Mouse (Mus musculus) thymus, adult 2 months (tissue): Measurements from ENCODE around the gene Sgpl1. TPM values are rescaled to one million over a fixed set of nuclear protein-coding genes. Genes with fewer than 3 reads are reported as not detected.

Experiments used
- DNase-seq: peaks from one replicate; pipeline ENCODE4 v3.0.0; 2021
- H3K27ac ChIP-seq: fragments of 200-500 bp; 2 replicates; pipeline ENCODE4 v1.5.1; 2012; ENCODE audit warnings: low read length, control low read depth; ENCODE audit not compliant: control insufficient read depth, insufficient read depth
- H3K27me3 ChIP-seq: fragments of 200-500 bp; 2 replicates; pipeline ENCODE4 v1.6.1; 2012; ENCODE audit warnings: mild to moderate bottlenecking, low read length, moderate library complexity, mixed read lengths; ENCODE audit not compliant: control insufficient read depth, insufficient read depth
- H3K36me3 ChIP-seq: fragments of 200-500 bp; 2 replicates; pipeline ENCODE4 v1.6.1; 2012; ENCODE audit warnings: mild to moderate bottlenecking, low read length, moderate library complexity; ENCODE audit not compliant: control insufficient read depth, insufficient read depth
- H3K4me1 ChIP-seq: fragments of 200-500 bp; replicated peaks from 2 replicates; pipeline ENCODE4 v1.6.1; 2012; ENCODE audit warnings: low read length; ENCODE audit not compliant: control insufficient read depth, insufficient read depth
- H3K4me3 ChIP-seq: fragments of 200-500 bp; 2 replicates; pipeline ENCODE4 v1.5.1; 2012; ENCODE audit warnings: mild to moderate bottlenecking, low read length, control low read depth, moderate library complexity; ENCODE audit not compliant: control insufficient read depth, insufficient read depth
- CTCF ChIP-seq: fragments of 200-500 bp; IDR thresholded peaks from 2 replicates; pipeline ENCODE4 v1.5.1; 2012; ENCODE audit warnings: mild to moderate bottlenecking, control low read depth, low read length, moderate library complexity, borderline replicate concordance; ENCODE audit not compliant: control insufficient read depth, poor library complexity, insufficient read depth; ENCODE audit errors: extremely low read depth
- POLR2A ChIP-seq: fragments of 200-500 bp; IDR thresholded peaks from 2 replicates; pipeline ENCODE4 v1.6.1; 2012; ENCODE audit warnings: mild to moderate bottlenecking, low read length, control low read depth, moderate library complexity; ENCODE audit not compliant: control insufficient read depth, poor library complexity, insufficient read depth; ENCODE audit errors: extremely low read depth
- WGBS: fragments of 180-500 bp; shearing (Covaris S2); methylation state at CpG from one replicate; pipeline ENCODE4 v1.1.7; 2018; 5-methylcytosine and 5-hydroxymethylcytosine counted together
- polyA plus RNA-seq: library from polyadenylated mRNA; depleted of rRNA; stranded (reverse); fragments of >200 nt; gene quantifications from 2 replicates; pipeline ENCODE4 v1.2.3, GENCODE M21; 2012

Gene Sgpl1
- polyA plus RNA-seq, 1 experiment, result 105 TPM

- WGBS, result 93% methylated on average over 2 of the region's 2 CpGs
Observed at GRCm38 (mm10) chr10:61085364-61085763, 62.1 kb downstream of the Sgpl1 start.

DNA sequence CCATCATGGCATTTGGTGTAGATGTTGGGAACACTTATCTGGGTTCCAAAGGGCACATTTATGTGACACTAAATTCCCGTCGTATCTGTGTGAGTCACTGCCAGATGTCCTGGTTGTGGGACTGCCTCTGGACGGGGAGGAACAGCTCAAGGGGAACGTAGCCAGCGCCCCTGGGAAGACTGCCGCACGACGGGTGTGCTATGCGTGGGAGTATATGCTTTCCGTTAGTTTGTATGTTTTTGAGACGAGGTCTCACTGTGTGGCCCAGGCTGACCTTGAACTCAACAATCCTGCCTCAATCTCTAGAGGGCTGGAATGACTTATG, 66.6 kb downstream of the Sgpl1 start:
- H3K27ac ChIP-seq, result no peak overlapping the region
- no peak for DNase-seq
- WGBS, result 93% methylated on average over 11 of the region's 11 CpGs
- no peaks in the 10 kb centered on the region for H3K4me1 ChIP-seq
- no peak overlapping the region for H3K4me3 ChIP-seq
- H3K36me3 ChIP-seq, result no peaks in the 10 kb centered on the region
- no peaks in the 10 kb centered on the region for H3K27me3 ChIP-seq
- TF ChIP-seq CTCF, result no peak

More at GRCm38 (mm10) chr10:61085364-61085763, 62.1 kb downstream of the Sgpl1 start:
- TF ChIP-seq POLR2A (no peak), CTCF (no peak)
- Histone ChIP-seq H3K27me3 (no peaks in the 10 kb centered on the region), H3K36me3 (no peaks in the 10 kb centered on the region), H3K4me3 (no peak overlapping the region), H3K4me1 (no peaks in the 10 kb centered on the region), H3K27ac (no peak overlapping the region)
- DNase-seq, result no peak

DNA sequence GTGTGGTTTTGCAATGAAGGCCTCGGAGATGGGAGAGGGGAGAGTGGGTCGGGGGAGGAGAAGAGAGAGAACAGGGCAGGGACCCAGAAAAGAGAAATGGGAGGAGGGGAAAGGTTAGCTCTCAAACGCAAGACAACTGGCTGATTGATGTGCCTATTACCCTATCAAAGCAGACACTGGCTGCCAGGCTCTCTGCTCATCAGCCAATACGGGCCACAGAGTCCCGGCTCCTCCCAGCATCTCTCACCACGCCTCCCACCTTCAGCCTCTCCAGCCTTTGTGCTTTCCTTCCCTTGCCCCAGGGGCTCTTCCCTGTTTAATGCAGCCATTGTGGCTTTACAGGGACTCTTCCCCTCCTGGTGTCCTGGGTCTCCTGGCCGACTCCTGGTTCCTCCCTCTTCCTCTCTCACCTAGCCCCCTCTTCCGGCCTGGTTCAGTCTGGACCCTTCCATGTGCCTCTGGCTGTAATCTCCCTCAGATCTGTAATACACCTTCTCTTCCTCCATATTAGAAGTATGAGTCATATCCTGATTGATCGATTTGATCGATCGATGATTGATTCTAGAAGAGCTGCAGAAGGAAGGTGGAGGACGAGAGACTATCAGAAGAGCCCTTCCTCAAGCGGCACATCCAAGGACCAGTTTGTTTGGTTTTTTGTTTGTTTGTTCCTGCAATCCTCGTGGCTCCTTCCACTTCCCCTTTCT, 67.1 kb downstream of the Sgpl1 start:
- TF ChIP-seq CTCF (no peak), POLR2A (no peak)
- Histone ChIP-seq H3K36me3 (no peaks in the 10 kb centered on the region), H3K27me3 (no peaks in the 10 kb centered on the region), H3K4me3 (no peak overlapping the region), H3K4me1 (no peaks in the 10 kb centered on the region), H3K27ac (no peak overlapping the region)
- 52% methylated on average over 14 of the region's 14 CpGs for WGBS
- peak; percentile 51 for DNase-seq

DNA sequence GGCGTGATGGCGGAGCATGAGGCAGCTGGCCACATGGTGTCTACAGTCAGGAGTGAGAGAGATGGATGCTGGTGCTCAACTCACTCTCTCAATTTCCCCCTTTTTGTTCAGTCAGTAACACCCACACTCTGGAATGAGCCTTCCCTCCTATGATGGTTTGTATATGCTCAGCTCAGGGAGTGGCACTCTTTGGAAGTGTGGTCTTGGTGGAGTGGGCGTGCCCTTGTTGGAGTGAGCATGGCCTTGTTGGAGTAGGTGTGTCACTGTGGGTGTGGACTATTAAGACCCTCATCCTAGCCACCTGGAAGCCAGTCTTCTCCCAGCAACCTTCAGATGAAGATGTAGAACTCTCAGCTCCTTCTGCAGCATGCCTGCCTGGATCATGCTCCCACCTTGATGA, 71.9 kb downstream of the Sgpl1 start:
- no peak overlapping the region for H3K4me3 ChIP-seq
- no peak overlapping the region for H3K27ac ChIP-seq
- no peaks in the 10 kb centered on the region for H3K4me1 ChIP-seq
- TF ChIP-seq POLR2A (no peak), CTCF (no peak)
- no peaks in the 10 kb centered on the region for H3K36me3 ChIP-seq
- 97% methylated on average over 3 of the region's 3 CpGs for WGBS
- DNase-seq, result no peak
- H3K27me3 ChIP-seq, result no peaks in the 10 kb centered on the region

GRCm38 (mm10) chr10:61074643-61075042, 72.9 kb downstream of the Sgpl1 start:
- no peak overlapping the region for H3K27ac ChIP-seq
- no peaks in the 10 kb centered on the region for H3K36me3 ChIP-seq
- H3K27me3 ChIP-seq, result no peaks in the 10 kb centered on the region
- no peaks in the 10 kb centered on the region for H3K4me1 ChIP-seq
- TF ChIP-seq POLR2A (no peak), CTCF (no peak)
- 27% methylated on average over 1 of the region's 1 CpGs for WGBS
- no peak overlapping the region for H3K4me3 ChIP-seq
- DNase-seq, result no peak

GRCm38 (mm10) chr10:61072324-61072723, 75.2 kb downstream of the Sgpl1 start:
- Histone ChIP-seq H3K4me3 (no peak overlapping the region), H3K36me3 (no peaks in the 10 kb centered on the region), H3K27ac (no peak overlapping the region), H3K4me1 (no peaks in the 10 kb centered on the region), H3K27me3 (no peaks in the 10 kb centered on the region)
- TF ChIP-seq POLR2A, result no peak
- peak; percentile 94 for TF ChIP-seq CTCF
- 17% methylated on average over 16 of the region's 16 CpGs for WGBS
- peak; percentile 65 for DNase-seq

DNA sequence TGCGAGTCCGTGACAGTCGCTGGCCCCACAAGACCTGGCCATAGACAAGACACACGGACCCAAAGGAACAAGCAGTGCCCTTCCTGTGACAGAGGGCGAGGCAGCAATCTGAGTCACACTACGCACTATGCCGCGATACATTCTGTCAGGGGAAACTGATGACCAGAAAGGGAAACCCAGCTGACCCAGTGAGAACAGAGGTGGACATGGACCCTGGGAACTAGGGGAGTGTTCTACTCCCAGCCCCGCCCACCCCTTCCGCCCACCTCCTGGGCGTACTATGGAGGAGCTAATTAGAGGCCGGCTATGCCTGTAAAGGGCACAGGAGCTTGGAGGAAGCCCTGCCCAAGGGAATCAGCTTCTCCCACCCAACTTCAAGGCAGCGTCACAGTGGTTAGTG, 78.3 kb downstream of the Sgpl1 start:
- Histone ChIP-seq H3K4me1 (no peaks in the 10 kb centered on the region), H3K27ac (no peak overlapping the region), H3K36me3 (no peaks in the 10 kb centered on the region), H3K27me3 (no peaks in the 10 kb centered on the region), H3K4me3 (no peak overlapping the region)
- WGBS, result 50% methylated on average over 13 of the region's 13 CpGs
- TF ChIP-seq POLR2A, result no peak
- TF ChIP-seq CTCF, result no peak
- DNase-seq, result no peak
